ENCODE assay signal across 13 mouse cellular contexts in the genomic region with DNA sequence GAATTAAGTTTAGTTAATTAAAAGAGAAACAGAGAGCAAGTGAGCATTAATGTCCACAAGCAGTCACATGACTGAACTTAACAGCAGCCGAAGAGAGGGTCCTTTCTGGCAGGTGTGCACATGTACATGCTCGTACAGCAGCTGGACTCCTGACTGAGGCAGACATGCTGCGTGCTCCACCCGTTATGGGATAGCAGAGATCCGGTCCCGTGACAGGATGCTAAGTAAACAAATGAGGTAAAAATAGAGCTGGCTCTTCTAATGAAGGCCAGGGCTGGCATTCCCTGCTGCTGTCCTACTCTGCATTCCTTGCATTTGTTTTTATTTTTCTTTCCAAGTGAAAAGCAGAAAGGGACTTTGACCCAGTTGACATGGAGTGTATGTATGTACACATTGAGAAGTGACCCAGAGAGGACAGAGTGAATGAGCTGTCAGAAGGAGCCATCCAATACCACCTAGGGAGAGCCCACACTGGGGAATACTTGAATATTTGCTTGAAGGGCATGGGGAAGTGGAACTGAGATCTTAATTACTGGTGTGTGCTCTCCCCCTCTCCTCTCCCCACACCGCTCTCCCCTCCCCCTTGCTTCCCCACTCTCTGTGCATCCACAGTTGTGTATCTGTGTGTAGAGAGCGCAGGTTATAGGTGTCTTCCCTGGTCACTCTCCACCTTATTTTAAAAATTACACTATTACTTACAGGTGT. TPM values are rescaled to one million over a fixed set of nuclear protein-coding genes. Genes with fewer than 3 reads are reported as not detected.
DNase-seq lines count a peak whose midpoint lies in the region; ATAC-seq and TF ChIP-seq lines count a peak whose summit lies in the region.
"Had no signal": no experiment of that assay in that cellular context is flagged by ENCODE, and none has a peak within 500 bp of the region (broad histone marks: within the 10 kb centered on the region; RNA-seq: fewer than 3 reads in every experiment).

No protein-coding gene starts in this region.

- H3K4me1 ChIP-seq in lung, embryonic 15.5 days: peaks cover 12% of the 10 kb centered on the region
- H3K4me1 ChIP-seq in stomach, postnatal 0 days (replicated peaks; ENCODE audit: control insufficient read depth, insufficient read depth): peaks cover 2% of the 10 kb centered on the region; the same call in 1 of the 2 replicates
- H3K4me1 ChIP-seq: midbrain, embryonic 12.5 days had no signal

- peak; percentile 67; the same call in 1 of the 2 replicates for ATAC-seq in lung, embryonic 15.5 days (ENCODE audit: borderline replicate concordance, extremely low read depth, low FRiP score, low TSS enrichment)
- ATAC-seq in stomach, postnatal 0 days (ENCODE audit: low FRiP score, low TSS enrichment): peak; percentile 77
- ATAC-seq in inflammation-experienced regulatory T-cells, adult 6 months: no peak

- no peak for TF ChIP-seq CTCF in stomach, postnatal 0 days (IDR thresholded peaks at IDR 0.05; ENCODE audit: low read depth)

- no peak overlapping the region for H3K4me3 ChIP-seq in lung, embryonic 15.5 days
- no peak overlapping the region for H3K4me3 ChIP-seq in stomach, postnatal 0 days (ENCODE audit: low read depth, low read length)
- H3K4me3 ChIP-seq: embryonic facial prominence, embryonic 12.5 days; midbrain, embryonic 12.5 days had no signal

- H3K4me2 ChIP-seq in lung, embryonic 15.5 days: no peak overlapping the region
- H3K4me2 ChIP-seq in stomach, postnatal 0 days (replicated peaks; ENCODE audit: low read depth): 0 out of 2 replicates have a peak overlapping the region, but pooled peaks have one; percentile 11
- H3K4me2 ChIP-seq: embryonic facial prominence, embryonic 12.5 days; midbrain, embryonic 12.5 days had no signal

- no peaks in the 10 kb centered on the region for H3K36me3 ChIP-seq in lung, embryonic 15.5 days
- H3K36me3 ChIP-seq in stomach, postnatal 0 days (ENCODE audit: control insufficient read depth, insufficient read depth, low read length): no peaks in the 10 kb centered on the region

- no peak for TF ChIP-seq EP300 in stomach, postnatal 0 days (optimal IDR thresholded peaks at IDR 0.05)

- H3K9ac ChIP-seq in lung, embryonic 15.5 days: no peak overlapping the region
- H3K9ac ChIP-seq in stomach, postnatal 0 days (ENCODE audit: low read length): no peak overlapping the region
- H3K9ac ChIP-seq: embryonic facial prominence, embryonic 12.5 days; midbrain, embryonic 12.5 days had no signal

- 29% methylated on average over 8 of the region's 8 CpGs for WGBS in lung, embryonic 15.5 days
- 28% methylated on average over 8 of the region's 8 CpGs for WGBS in stomach, postnatal 0 days

- peak overlapping the region; percentile 32; the same call in 1 of the 2 replicates for H3K27ac ChIP-seq in lung, embryonic 15.5 days
- H3K27ac ChIP-seq in stomach, postnatal 0 days (replicated peaks): no peak overlapping the region
- H3K27ac ChIP-seq: embryonic facial prominence, embryonic 12.5 days; midbrain, embryonic 12.5 days had no signal

- no peaks in the 10 kb centered on the region for H3K27me3 ChIP-seq in lung, embryonic 15.5 days
- no peaks in the 10 kb centered on the region for H3K27me3 ChIP-seq in stomach, postnatal 0 days (ENCODE audit: control insufficient read depth, insufficient read depth, low read length)
- H3K27me3 ChIP-seq: embryonic facial prominence, embryonic 12.5 days; midbrain, embryonic 12.5 days had no signal

- DNase-seq in heart, adult 11 months: peak; percentile 87
- no peak for DNase-seq in heart, postnatal 10 days
- peak; percentile 40 to 43 for DNase-seq in spleen, postnatal 36 days (ENCODE audit: low spot score in 2 of 2)
- DNase-seq in spleen, postnatal 14 days (ENCODE audit: low spot score in 2 of 2): no peak
- peak; percentile 48 for DNase-seq in stomach, postnatal 0 days (ENCODE audit: low spot score)
- no peak for DNase-seq in gastrocnemius, postnatal 4 days (ENCODE audit: low spot score in 2 of 2)
- DNase-seq: kidney, postnatal 10 days had no signal

- intact Hi-C loops in heart, postnatal 10 days (cut with DNase I): no loop called here

- H3K9me3 ChIP-seq in lung, embryonic 15.5 days: no peaks in the 10 kb centered on the region
- no peaks in the 10 kb centered on the region for H3K9me3 ChIP-seq in stomach, postnatal 0 days (ENCODE audit: control insufficient read depth, low read length)

RNA-seq across cellular contexts. Expression of gene D6Ertd527e, which starts 22.7 kb away (rescaled TPM):
- total RNA-seq in heart, postnatal 10 days (2021): not detected
- 0.36 and 0.42 TPM in 2 replicates for polyA plus RNA-seq in lung, embryonic 15.5 days (2015; fragmentation: Nextera tagmentation; extraction: Ambion mirVana)
- polyA plus RNA-seq in stomach, postnatal 0 days (2015; fragmentation: Nextera tagmentation; extraction: Ambion mirVana): 0.19 and 0.29 TPM in 2 replicates
- polyA plus RNA-seq in inflammation-experienced regulatory T-cells, adult 6 months (2017; shearing (Covaris generic)): under 1 TPM in 2 of 3 experiments, not detected in 1; 0.20 to 0.80 TPM
- total RNA-seq in gastrocnemius, postnatal 4 days (2021): under 1 TPM; 0.12 to 0.23 TPM
- total RNA-seq: heart, postnatal 25 days; left cerebral cortex, postnatal 25 days had no signal
- polyA plus RNA-seq: midbrain, embryonic 12.5 days had no signal

Comparison
In these comparisons a context has a peak if more than half of its experiments do, and no peak if none do; other contexts are left out.
1. DNase-seq: peak in heart, adult 11 months (single experiment), spleen, postnatal 36 days (2 of 2) and stomach, postnatal 0 days (single experiment); none in heart, postnatal 10 days (0 of 2), spleen, postnatal 14 days (0 of 2) and gastrocnemius, postnatal 4 days (0 of 2).